Mouse (Mus musculus) liver, adult 2 months (tissue): ENCODE measurements around the gene Sprr2a3.
"Not testable (repeated sequence)": the region's sequence is repeated elsewhere in the genome, so short reads cannot be mapped to it uniquely, and the experiment has no call there.

Experiments used
- CTCF ChIP-seq: fragments of 200-500 bp; IDR thresholded peaks from 2 replicates; pipeline ENCODE4 v1.5.1; 2011; ENCODE audit warnings: low read depth, low read length, control low read depth
- POLR2A ChIP-seq: fragments of 200-500 bp; IDR thresholded peaks from 2 replicates; pipeline ENCODE4 v1.6.1; 2011; ENCODE audit warnings: low read length, control low read depth; ENCODE audit not compliant: insufficient read depth; ENCODE audit errors: extremely low read depth

GRCm38 (mm10) chr3:92250450-92250849 lies 34.8 kb upstream of the Sprr2a3 start:
- not testable (repeated sequence) for TF ChIP-seq CTCF, POLR2A
